Mouse (Mus musculus): ENCODE data around the gene Syna.

Syna gene

DNA sequence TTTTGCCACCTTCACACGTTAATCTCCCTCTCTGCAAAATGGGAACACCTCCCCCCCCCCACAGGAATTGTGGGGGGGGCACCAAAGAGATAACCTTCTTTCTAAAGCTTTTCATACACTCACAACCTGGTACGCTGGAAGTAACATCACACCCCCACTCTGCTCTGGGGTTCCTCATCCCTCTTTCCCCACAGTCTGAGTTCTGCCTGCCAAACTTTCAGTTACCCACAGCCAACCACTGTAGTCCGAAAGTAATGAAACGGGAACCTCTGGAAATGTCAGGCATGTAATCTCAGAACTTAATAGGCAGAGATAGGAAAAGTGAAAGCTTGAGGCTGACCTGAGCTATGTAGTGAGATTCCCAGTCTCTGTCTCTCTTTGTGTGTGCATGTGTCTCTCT, 7.5 kb upstream of the Syna start:
- no peak for DNase-seq (ENCODE audit: low spot score)

DNA sequence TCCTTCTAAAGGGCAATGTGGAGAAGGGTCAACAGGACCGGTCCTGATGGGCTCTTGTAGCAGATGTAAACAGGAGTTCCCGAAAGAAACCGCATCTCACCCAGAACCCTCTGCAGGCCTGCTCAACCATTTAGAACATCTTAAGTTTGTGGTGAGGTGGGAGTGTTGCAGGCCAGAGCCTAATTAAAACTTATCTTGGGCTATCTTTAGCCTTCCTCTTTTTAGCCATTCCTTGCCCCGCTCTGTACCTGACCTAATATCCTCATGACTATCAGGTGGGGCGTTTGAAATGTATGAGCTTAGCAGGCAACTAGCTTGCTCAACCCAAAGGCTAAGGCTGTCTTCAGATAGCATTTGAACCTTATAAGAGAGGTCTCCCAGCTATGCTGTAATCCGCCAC, 5.7 kb upstream of the Syna start:
- no peak for DNase-seq (ENCODE audit: low spot score)

DNA sequence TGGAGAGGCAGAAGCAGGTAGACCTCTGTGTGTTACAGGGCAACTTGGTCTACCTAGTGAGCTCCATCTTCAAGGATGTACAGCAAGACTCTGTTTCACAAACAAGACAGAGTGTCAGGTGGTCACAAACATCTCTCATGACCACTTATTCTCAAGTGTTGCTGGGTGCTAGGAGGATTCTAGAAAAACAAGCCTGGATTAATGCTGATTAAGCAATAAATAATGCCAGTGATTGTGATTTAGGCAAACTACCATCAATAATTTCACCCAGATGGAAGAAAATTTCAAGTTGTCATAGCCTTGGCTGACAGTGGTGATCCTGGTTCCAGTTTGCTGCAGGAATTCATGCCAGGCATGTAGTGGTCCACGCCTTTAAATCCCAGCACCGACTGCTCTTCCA, 4.3 kb upstream of the Syna start:
- DNase-seq (ENCODE audit: low spot score) = no peak

DNA sequence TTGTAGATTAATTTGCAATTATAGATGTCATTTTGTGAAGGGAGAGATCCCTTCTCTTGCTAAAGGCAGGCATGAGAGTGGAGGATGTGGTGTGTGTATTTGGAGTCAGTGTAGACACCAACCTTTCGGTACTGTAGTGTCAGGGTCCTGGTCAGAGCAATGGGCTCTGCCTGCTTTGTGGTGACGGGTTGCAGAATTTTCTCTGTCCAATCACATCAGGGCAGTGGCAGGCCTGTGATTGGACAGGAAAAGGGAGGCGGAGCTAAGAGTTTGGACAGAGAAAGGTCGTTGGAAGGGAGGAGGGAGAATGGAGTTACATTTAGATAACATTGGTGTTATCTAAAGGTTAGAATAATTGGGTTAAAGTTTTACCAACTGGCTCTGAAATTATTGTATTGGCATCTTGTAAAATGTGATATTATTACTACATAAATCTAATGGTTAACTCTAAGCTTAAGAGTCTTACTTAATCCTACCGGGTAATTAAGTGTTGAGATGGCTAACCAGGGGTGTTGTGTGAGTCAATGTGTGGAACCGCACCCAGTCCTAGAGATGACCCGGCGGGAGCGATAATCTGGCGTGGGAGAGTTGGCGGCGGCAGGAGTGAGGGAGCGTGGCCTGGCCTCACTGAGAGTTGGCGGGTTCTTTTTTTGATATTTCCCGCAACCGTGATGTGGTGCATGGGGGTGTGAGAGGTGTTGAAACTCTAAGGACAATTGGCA, 640 bp upstream of the Syna start:
- no peak for DNase-seq (ENCODE audit: low spot score)

DNA sequence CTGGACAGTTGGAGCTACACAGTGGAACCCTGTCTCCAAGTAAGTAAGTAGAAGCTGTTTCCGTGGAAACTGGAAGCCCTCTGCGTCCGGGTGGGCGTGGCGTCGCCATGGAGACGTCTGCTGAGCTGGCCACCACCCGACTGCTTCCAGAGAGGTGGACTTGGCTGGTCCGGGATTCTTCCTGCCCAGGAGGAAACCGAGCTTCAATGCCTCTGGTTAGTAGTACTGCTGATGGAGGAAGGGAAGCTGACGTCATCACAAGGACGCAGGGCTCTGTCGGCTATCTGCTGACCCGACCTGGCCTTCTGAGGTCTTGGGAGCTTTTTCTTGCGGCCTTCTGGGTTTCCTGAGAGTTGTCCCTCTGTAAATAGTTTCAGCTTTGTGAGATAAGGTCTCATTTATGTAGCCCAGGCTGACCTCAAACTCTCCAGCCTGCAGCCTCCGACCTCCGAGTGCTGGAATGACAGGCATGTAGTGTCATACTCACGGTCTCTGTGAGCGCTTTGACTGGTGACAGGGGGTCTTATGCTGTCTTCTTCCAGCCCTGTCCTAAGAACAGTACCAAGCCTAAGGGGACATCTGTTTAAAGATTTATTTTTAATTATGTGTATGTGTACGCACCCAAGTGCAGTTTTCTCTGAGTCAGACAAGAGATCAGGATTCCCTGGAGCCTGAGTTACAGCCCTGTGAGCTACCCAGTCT, 4.4 kb downstream of the Syna start:
- DNase-seq (ENCODE audit: low spot score) = no peak

DNA sequence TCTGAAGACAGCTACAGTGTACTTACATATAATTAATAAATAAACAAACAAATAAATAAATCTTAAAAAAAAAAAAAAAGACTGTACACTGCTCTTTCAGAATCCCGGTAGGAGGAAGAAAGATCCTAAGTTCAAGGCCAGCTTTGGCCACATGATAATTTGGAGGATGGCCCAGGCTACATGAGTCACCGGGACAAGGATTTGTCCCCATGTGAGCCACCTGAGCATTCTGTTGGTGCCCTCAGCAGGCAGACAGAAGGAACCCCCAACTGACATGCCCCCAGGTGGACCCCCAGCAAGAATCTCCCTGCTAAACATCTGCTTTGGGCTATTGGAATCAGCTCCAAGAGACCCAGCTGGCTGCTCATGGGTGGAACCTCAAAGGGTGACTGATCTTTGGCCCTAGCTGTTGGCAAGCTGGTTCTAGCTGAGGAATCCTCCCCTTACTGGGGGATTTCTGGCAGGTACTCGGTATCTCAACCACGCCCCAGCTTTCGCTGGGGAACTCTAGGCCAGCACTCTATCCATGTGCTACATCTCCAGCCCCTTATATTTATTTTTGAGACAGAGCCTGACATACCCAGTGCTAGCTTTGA, 5.9 kb downstream of the Syna start:
- DNase-seq (ENCODE audit: low spot score) = no peak

DNA sequence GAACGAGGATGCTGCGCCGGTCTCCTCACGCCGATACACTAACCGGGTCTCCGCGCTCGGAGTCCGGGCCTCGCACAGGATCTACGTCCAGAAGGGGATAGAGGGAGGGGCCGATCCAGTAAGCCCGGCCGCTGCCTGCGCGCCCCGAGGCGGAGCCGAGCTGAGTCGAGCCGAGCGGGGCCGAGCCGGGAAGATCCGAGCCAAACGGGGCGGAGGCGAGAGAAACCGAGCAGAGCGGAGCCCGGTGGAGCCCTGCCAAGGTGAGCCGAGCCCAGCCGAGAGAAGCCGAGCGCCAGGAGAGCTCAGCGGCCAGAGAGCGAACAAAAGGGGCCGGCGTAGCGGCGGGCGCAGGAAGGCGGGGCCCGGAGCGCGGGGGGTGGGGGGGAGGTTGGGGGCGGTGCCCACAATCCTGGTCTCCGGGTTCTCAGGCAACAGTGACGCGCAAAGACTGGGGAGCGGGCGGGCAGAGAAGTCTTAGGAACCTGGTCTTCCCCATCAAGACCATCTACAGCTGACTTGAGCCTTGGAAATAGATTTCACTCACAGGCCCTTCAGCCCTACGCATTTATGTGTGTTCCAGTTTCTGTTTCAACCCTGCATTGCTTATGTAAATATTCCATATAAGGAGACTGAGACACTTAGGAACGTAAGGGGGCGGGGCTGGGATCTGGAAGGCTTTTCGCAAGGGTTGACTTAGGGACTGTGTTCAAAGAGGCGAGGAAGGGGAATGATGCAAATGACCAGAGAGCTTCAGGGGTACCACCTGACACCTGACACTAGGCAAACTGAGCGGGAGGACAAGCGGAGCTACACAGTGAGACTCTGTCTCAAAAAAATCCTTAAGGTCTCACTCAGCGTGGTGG, 7.6 kb downstream of the Syna start, which contains the start of gene Clip2:
TSS of gene Clip2 (minus strand) at position 325 of the 863 bp plus-strand sequence.
- DNase-seq (ENCODE audit: low spot score) = peak; percentile 68

DNA sequence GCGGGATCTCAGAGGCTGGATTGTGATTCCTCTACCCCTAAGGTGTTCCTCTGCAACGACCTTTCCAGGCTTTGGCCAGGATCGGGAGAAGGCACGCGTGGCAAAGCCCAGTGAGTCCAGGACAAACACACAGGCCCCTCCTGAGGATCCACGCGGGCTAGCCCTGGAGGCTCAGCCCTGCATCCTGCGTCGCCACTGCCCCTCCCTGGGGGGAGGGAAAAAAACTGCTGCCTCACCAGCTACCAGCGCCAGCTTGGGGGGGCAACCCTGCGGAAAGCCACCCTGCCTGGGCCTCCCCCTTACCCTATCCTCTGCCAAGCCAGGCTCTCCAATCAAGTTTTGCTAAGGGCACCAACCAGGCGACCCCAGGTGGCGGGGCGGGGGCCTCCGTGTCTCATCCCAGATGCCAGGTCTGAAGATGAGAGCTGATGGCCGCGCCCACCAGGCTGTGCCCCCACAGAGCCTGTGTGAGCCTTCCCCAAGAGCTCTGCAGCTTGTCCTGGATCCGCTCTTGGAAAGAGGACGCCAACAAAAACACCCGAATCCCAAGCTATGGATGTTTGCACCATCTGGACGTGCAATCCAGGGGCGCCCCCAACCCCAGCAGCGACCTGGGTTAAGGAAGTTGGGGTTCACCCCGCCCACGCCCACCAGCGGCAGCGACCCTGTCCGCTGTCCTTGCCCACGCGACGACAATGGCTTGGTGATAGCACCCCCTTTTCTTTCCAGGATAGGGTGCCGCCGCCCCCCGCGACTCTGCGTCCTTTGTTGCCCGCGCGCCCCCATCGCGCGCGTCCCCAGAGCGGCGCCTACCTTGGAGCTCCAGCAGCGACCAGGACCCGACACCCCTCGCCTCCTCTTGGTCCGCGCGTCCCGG, 8.5 kb downstream of the Syna start:
- DNase-seq (ENCODE audit: low spot score) = no peak

DNA sequence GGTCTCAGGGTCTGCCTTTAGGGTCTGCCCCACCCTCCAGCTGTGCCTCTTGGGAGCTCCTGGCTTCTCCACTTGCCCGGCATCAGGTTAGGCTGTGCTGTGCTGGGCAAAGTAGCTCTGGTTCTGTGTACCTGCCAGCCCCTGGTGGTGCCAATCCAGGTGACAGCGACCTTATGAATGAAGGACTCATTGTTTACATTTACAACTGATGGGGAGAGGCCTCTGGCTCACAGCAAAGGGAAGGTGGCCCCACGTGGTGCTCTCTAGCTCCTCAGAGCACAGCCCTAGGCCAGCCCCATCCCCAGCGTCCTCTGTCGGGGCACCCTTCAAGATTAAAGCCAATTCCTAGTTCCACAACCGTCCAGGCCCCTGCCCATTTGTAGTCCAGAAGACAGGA, 9.1 kb downstream of the Syna start:
- no peak for DNase-seq (ENCODE audit: low spot score)

DNA sequence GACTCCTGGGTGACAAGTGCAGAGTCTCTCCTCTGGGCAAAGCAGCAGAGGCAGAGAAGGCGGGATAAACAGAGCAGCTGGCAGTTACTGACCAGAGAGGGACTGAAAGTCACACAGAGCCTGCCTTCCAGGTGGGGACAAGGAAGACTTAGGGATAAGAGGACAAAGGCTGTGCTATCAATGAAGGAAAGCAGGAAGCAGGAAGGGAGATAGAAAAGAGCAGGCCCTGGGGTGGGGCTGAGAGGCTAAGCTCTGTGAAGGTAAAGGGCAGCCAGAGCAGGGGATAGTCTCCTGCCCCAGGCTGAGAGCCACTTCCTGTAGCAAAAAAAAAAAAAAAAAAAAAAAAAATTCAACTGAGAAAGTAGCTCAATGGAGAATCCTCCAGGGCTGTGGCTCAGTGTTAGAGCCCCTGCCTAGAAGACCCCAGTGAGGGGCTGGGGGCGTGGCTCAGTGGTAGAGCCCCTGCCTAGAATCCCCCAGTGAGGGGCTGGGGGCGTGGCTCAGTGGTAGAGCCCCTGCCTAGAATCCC, 10.3 kb downstream of the Syna start:
- DNase-seq (ENCODE audit: low spot score) = no peak

DNA sequence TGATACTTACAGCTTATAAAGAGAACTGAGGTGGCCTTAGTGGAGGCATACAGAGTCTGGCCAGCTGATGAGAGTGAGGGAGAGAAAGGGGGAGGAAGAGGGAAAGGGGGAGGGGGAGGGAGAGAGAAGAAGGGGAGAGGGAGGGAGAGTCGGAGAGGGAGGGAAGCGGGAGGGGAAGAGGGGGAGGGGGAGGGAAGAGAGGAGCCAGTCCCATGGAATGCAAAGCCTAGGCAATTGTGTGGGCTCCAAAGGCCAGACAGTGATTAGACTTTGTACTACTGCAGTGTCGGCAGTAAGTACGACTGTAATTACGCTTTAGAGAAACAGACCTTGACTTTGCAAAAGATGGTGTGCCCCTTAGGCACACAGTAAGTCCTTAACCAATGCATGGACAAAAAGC, 11.7 kb downstream of the Syna start:
- no peak for DNase-seq (ENCODE audit: low spot score)

DNA sequence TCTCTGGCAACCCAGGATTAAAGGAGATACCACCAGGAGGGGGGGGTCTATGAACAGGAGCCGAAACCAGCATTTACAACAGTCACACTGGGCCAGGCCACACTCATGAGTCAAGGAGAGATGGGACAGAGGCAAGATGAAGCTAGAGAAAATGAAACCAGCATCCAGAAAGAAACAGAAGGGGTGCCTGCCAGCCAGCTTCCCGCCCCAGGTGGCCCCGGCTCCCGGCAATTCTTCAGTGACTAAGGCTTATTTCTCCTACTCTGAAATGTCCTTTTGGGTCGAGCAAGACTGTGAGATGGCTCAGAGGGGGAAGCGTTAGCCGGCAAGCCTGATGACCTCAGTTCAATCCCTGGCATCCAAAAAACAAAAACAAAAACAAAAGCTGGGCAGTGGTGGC, 13.2 kb downstream of the Syna start:
- no peak for DNase-seq (ENCODE audit: low spot score)

DNA sequence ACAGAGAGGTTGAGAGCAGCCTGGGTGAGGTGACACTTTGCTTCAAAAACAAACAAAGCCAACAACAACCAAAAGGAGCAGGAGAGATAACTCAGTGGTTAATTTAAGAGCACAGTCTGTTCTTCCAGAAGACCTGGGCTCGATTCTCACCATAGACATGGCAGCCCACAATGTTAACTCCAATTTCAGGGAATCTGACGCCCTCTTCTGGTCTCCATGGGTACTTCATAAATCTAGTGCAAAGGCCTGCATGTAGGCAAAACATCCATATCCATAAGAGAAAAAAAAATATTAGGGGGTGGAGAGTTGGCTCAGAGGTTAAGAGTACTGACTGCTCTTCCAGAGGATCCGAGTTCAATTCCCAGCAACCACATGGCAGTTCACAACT, 14.7 kb downstream of the Syna start:
- DNase-seq (ENCODE audit: low spot score) = no peak

DNA sequence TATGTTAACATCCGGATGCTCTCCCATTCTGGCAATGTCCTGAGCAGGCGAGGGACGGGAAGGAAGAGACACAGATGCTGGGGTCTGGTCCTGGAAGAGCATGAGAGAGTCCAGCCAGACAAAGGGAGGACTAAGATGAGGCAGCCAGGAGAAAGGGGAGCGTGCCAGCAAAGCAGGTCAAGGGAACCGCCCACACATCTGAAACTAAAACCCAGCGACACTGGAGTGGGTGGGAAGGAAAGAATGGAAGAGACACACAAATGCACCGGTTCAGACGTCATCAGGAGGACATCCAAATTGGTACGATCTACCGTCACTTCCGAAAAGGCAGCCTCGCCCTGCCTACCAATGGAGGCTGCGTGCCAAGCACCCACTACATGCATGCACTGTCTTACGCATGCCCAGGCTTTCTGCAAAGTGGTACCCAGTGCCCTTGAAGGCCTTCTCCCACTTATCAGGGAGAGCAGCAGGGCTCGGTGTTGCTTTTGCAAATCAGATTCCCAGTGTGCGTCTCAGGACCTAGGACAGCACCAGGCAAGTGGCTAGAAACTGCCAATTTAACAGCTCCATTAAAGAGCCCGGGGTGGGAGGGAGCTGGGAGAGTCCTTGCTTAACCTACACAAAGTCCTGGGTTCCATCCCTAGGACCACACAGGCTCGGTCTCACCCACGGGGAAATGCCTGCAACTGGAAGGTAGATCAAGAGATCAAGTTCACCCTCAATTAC, 15.3 kb downstream of the Syna start:
- DNase-seq (ENCODE audit: low spot score) = no peak

DNA sequence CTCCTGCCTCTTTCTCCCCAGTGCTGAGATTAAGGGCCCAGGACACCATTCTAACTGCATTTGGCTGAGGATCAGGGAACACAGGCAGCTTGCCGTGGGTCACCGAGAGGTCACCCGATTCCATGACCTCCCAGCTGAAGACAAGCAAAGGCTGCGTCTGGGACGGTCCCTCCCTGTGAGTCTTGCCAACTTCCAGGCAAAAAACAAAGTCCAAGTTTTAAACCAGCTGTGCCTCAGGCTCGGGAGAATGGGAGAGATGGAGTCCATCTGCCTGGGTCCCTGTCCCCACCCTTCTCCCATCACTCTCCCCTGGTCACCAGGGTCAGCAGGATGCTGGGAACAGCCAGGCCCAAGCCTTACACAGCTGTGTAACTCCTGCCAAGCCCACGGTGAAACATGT, 18.3 kb downstream of the Syna start:
- DNase-seq (ENCODE audit: low spot score) = no peak

DNA sequence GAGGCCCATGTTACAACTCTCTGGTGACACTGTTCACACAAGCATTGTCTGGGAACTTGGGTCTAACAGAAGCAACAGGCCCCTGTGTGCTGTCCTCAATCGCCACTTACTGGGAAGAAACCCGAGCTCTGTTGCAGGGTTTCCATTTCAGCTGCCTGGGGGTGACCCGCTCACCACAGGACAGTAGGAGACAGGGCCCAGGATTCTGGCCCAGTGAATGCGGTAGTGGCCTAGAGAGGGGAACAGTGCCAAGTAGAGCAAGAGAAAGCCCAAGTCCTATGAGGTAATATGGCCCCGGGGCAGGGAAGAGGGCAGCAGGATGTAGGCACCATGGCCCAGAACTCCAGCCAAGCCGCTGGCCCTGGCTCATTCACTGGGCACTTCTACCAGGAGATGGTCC, 19.1 kb downstream of the Syna start:
- no peak for DNase-seq (ENCODE audit: low spot score)

DNA sequence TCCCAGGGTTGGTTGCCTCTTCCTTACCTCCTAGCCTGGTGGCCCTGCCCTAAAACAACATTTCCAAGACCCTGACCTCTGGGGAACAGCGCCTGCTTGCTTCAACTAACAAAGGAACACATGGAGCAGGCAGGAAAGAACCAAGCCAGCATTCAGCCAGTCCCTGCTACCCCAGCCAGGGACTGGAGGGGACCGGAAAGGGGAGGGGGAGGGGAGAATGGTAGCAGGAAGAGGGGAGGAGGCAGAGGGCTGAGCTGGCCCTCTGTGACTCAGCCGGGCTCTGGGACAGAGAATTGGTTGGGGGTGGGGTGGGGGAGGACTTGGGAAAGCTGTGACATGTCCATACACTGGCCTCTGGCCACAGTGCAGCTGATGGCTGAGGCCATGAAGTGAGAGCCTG, 20.1 kb downstream of the Syna start:
- no peak for DNase-seq (ENCODE audit: low spot score)

DNA sequence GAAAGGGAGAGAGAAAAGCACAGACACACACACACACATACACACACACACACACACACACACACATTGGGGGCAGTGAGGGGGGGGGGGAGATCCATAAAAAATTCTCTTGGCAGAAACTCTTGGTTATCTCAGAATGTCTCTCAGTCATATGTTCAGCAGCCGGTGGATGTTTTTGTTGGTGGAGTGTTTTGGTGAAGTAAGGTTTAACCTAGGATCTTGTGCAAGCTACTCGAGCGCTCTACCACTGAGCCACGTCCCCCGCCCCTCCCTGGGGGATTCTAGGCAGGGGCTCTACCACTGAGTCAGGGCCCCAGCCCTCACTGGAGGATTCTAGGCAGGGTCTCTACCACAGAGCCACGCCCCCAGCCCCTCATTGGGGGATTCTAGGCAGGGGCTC, 23.9 kb downstream of the Syna start:
- DNase-seq (ENCODE audit: low spot score) = no peak

DNA sequence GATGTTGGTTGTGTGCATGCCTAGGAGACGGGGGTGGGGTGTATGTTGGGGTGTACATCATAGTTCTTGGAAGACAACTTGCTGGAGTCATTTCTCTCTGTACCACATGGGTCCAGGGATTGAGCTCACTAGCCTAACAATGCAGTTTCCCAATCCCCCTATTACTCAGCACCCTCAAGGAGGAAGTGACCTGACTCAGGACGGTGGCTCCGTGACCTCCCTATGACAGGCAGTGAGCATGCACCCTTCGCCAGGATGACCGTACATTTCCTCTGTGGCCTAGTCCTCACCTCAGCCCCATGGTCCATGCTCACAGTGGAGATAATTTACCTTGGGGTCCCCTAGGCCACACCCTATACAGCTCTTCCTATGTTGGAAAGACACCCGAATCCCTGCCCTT, 27.6 kb downstream of the Syna start:
- no peak for DNase-seq (ENCODE audit: low spot score)

DNA sequence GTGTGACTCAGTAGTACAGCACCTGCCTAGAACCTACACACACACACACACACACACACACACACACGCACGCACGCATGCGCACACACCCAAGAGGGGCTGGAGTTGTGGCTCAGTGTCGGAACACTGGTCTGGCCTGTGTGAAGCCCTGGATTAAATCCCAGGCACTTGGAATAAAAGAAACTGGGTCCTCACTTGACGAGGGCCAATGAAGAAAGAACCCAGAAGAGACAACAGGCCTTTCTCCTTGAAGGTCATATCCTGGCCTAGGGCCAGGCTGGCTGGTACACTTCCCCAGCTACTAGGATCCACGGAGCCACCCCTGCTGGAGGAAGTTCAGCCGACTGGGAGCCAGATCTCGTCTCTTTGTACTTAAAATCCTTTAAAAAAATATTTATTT, 28.4 kb downstream of the Syna start:
- no peak for DNase-seq (ENCODE audit: low spot score)

DNA sequence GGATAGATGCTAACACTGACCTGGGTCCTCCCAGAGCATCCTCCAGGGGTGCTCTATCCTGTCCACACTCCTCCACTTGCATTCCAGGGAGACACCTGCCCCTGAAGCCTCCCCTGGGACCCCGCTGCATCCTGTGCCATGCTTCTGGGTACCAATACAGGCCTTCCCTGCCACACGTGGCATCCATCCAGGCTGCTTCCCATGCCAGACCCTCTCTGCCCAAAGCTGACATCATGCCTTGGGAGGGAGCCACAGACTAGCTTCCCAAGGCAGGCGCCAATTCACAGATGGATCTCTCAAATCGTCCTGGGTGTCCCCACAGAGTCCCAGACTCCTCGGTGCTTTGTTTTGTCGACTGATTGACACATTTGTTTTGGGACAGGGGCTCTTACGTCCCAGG, 29.1 kb downstream of the Syna start:
- DNase-seq (ENCODE audit: low spot score) = no peak
